Mouse (Mus musculus) midbrain, embryonic 16.5 days (tissue): ENCODE data around the gene Asl. TPM values are rescaled to one million over a fixed set of nuclear protein-coding genes. Genes with fewer than 3 reads are reported as not detected.

Experiments used
- ATAC-seq: fragments of 200-750 bp; cut with Nextera tagmentation; 2 replicates; pipeline ENCODE4 v1.8.0; 2017; ENCODE audit warnings: moderate TSS enrichment
- H3K27ac ChIP-seq: fragments of 300-500 bp; sonication (generic); 2 replicates; pipeline ENCODE4 v1.5.1; 2014; ENCODE audit warnings: mild to moderate bottlenecking, low read length, mixed read lengths
- H3K27me3 ChIP-seq: fragments of 300-500 bp; sonication (generic); 2 replicates; pipeline ENCODE4 v1.6.1; 2014; ENCODE audit warnings: low read depth, low read length, mixed read lengths; ENCODE audit not compliant: control insufficient read depth, insufficient read depth
- H3K36me3 ChIP-seq: fragments of 300-500 bp; sonication (generic); 2 replicates; pipeline ENCODE4 v1.6.1; 2014; ENCODE audit warnings: mild to moderate bottlenecking, low read length, moderate library complexity, mixed read lengths; ENCODE audit not compliant: control insufficient read depth, insufficient read depth
- H3K4me1 ChIP-seq: fragments of 300-500 bp; sonication (generic); 2 replicates; pipeline ENCODE4 v1.6.1; 2014; ENCODE audit warnings: mild to moderate bottlenecking, low read length, mixed read lengths; ENCODE audit not compliant: control insufficient read depth, insufficient read depth
- H3K4me2 ChIP-seq: fragments of 300-500 bp; sonication (generic); 2 replicates; pipeline ENCODE4 v1.6.1; 2014; ENCODE audit warnings: mild to moderate bottlenecking, low read length, mixed read lengths
- H3K4me3 ChIP-seq: fragments of 300-500 bp; sonication (generic); 2 replicates; pipeline ENCODE4 v1.5.1; 2014; ENCODE audit warnings: low read depth, mild to moderate bottlenecking, low read length, moderate library complexity, mixed read lengths
- H3K9ac ChIP-seq: fragments of 300-500 bp; sonication (generic); 2 replicates; pipeline ENCODE4 v1.6.1; 2014; ENCODE audit warnings: low read depth, low read length, mixed read lengths
- H3K9me3 ChIP-seq: fragments of 300-500 bp; sonication (generic); replicated peaks from 2 replicates; pipeline ENCODE4 v1.6.1; 2014; ENCODE audit warnings: mild to moderate bottlenecking, low read length, mixed read lengths; ENCODE audit not compliant: control insufficient read depth, poor library complexity, severe bottlenecking
- WGBS: fragments of 180-500 bp; shearing (Covaris S2); extraction: QIAGEN DNeasy Blood & Tissue Kit; methylation state at CpG from one replicate; pipeline ENCODE4 v1.1.7; 2014; 5-methylcytosine and 5-hydroxymethylcytosine counted together
- polyA plus RNA-seq: library from polyadenylated mRNA; unstranded; fragments of >200 nt; fragmentation: Nextera tagmentation; extraction: Ambion mirVana; gene quantifications from 2 replicates; pipeline ENCODE4 v1.2.1, GENCODE M21; 2015

Asl gene
- 35.5 and 38.6 TPM in 2 replicates for polyA plus RNA-seq

- ATAC-seq: peak; percentile 88
- 2% methylated on average over 51 of the region's 51 CpGs for WGBS
Measured at GRCm38 (mm10) chr5:130029142-130029897, at the start of gene Asl, which contains the start of gene Crcp. TSS of gene Asl (minus strand) at chr5:130029247. TSS of gene Crcp (plus strand) at chr5:130029290.

GRCm38 (mm10) chr5:130078834-130079156 is 49.7 kb upstream of the Asl start:
- peak; percentile 54 for ATAC-seq
- H3K27ac ChIP-seq: peak overlapping the region; percentile 85
- H3K4me2 ChIP-seq: peak overlapping the region; percentile 83
- H3K36me3 ChIP-seq: no peaks in the 10 kb centered on the region
- H3K27me3 ChIP-seq: no peaks in the 10 kb centered on the region
- peak overlapping the region; percentile 91 for H3K4me3 ChIP-seq
- H3K4me1 ChIP-seq: peaks cover 14% of the 10 kb centered on the region
- H3K9me3 ChIP-seq: no peaks in the 10 kb centered on the region
- peak overlapping the region; percentile 92 for H3K9ac ChIP-seq
- 32% methylated on average over 6 of the region's 6 CpGs for WGBS

More at GRCm38 (mm10) chr5:130029142-130029897, at the start of gene Asl, which contains the start of gene Crcp:
- Histone ChIP-seq H3K4me3 (peak within 1 kb of the TSS; percentile 65), H3K9me3 (no peaks in the 10 kb centered on the region), H3K4me2 (peak within 1 kb of the TSS; percentile 75), H3K27ac (peak within 1 kb of the TSS; percentile 93), H3K4me1 (peaks cover 7% of the 10 kb centered on the region), H3K27me3 (peaks cover 3% of the 10 kb centered on the region; the same call in 1 of the 2 replicates), H3K9ac (peak within 1 kb of the TSS; percentile 72), H3K36me3 (no peaks in the 10 kb centered on the region)

GRCm38 (mm10) chr5:130078096-130078833 is 49.2 kb upstream of the Asl start:
- no peak for ATAC-seq
- Histone ChIP-seq H3K27me3 (no peaks in the 10 kb centered on the region), H3K36me3 (no peaks in the 10 kb centered on the region), H3K4me2 (peak overlapping the region; percentile 83; the same call in 1 of the 2 replicates), H3K4me1 (peaks cover 14% of the 10 kb centered on the region), H3K9ac (no peak overlapping the region; the same call in 1 of the 2 replicates), H3K9me3 (no peaks in the 10 kb centered on the region), H3K4me3 (no peak overlapping the region), H3K27ac (peak overlapping the region; percentile 85)
- WGBS: 77% methylated on average over 9 of the region's 9 CpGs

GRCm38 (mm10) chr5:130076396-130076795 is 47.3 kb upstream of the Asl start:
- Histone ChIP-seq H3K9me3 (no peaks in the 10 kb centered on the region), H3K27ac (no peak overlapping the region), H3K27me3 (no peaks in the 10 kb centered on the region), H3K4me2 (no peak overlapping the region), H3K4me1 (peaks cover 14% of the 10 kb centered on the region), H3K9ac (no peak overlapping the region), H3K4me3 (no peak overlapping the region), H3K36me3 (no peaks in the 10 kb centered on the region)
- WGBS: 60% methylated on average over 6 of the region's 6 CpGs
- no peak for ATAC-seq

GRCm38 (mm10) chr5:130074491-130074890 is 45.4 kb upstream of the Asl start:
- Histone ChIP-seq H3K9me3 (no peaks in the 10 kb centered on the region), H3K4me2 (no peak overlapping the region), H3K4me3 (no peak overlapping the region), H3K4me1 (peaks cover 3% of the 10 kb centered on the region; the same call in 1 of the 2 replicates), H3K27ac (no peak overlapping the region), H3K9ac (no peak overlapping the region), H3K36me3 (no peaks in the 10 kb centered on the region), H3K27me3 (no peaks in the 10 kb centered on the region)
- no peak for ATAC-seq
- 91% methylated on average over 6 of the region's 6 CpGs for WGBS

- Histone ChIP-seq H3K4me2 (no peak within 1 kb of the TSS), H3K27ac (no peak within 1 kb of the TSS), H3K4me1 (no peaks in the 10 kb centered on the region), H3K36me3 (no peaks in the 10 kb centered on the region), H3K9ac (no peak within 1 kb of the TSS), H3K4me3 (no peak within 1 kb of the TSS), H3K27me3 (no peaks in the 10 kb centered on the region), H3K9me3 (no peaks in the 10 kb centered on the region)
- no peak for ATAC-seq
- 92% methylated on average over 6 of the region's 6 CpGs for WGBS
Measured at GRCm38 (mm10) chr5:130073026-130073425, 44.0 kb upstream of the Asl start, which contains the start of gene Tpst1. TSS of gene Tpst1 (plus strand) at chr5:130073326.

- no peaks in the 10 kb centered on the region for H3K36me3 ChIP-seq
- no peak for ATAC-seq
- H3K4me3 ChIP-seq: no peak overlapping the region
- 79% methylated on average over 3 of the region's 3 CpGs for WGBS
- no peak overlapping the region for H3K27ac ChIP-seq
- no peak overlapping the region for H3K4me2 ChIP-seq
- no peak overlapping the region for H3K9ac ChIP-seq
- no peaks in the 10 kb centered on the region for H3K27me3 ChIP-seq
- no peaks in the 10 kb centered on the region for H3K4me1 ChIP-seq
- H3K9me3 ChIP-seq: no peaks in the 10 kb centered on the region
Measured at GRCm38 (mm10) chr5:130067841-130068264, 38.8 kb upstream of the Asl start.

- Histone ChIP-seq H3K36me3 (peaks cover 6% of the 10 kb centered on the region), H3K4me3 (no peak overlapping the region), H3K9ac (no peak overlapping the region), H3K4me2 (no peak overlapping the region), H3K27me3 (no peaks in the 10 kb centered on the region), H3K9me3 (no peaks in the 10 kb centered on the region), H3K4me1 (no peaks in the 10 kb centered on the region), H3K27ac (no peak overlapping the region)
- ATAC-seq: no peak
- 93% methylated on average over 1 of the region's 1 CpGs for WGBS
Measured at GRCm38 (mm10) chr5:130065579-130065978, 36.5 kb upstream of the Asl start.

GRCm38 (mm10) chr5:130063760-130064159 is 34.7 kb upstream of the Asl start:
- 84% methylated on average over 2 of the region's 2 CpGs for WGBS

More at GRCm38 (mm10) chr5:130063760-130064159, 34.7 kb upstream of the Asl start:
- H3K4me2 ChIP-seq: no peak overlapping the region
- no peaks in the 10 kb centered on the region for H3K4me1 ChIP-seq
- no peaks in the 10 kb centered on the region for H3K27me3 ChIP-seq
- peaks cover 13% of the 10 kb centered on the region for H3K36me3 ChIP-seq
- H3K27ac ChIP-seq: no peak overlapping the region
- H3K4me3 ChIP-seq: no peak overlapping the region
- no peak for ATAC-seq
- no peaks in the 10 kb centered on the region for H3K9me3 ChIP-seq
- H3K9ac ChIP-seq: no peak overlapping the region
